Mouse (Mus musculus) spleen, adult 2 months (tissue): ENCODE results near the gene Hnrnph1. TPM values are rescaled to one million over a fixed set of nuclear protein-coding genes. Genes with fewer than 3 reads are reported as not detected.

Experiments
- DNase-seq, 2 experiments: peaks; one replicate each; pipeline versions ENCODE4 v3.0.0 to v3.0.0-alpha.2; 2012 to 2021; ENCODE audit warnings: low spot score in 2 of 2, low read depth in 1 of 2
- H3K27ac ChIP-seq: fragments of 200-500 bp; 2 replicates; pipeline ENCODE4 v1.5.1; 2012; ENCODE audit warnings: low read length, inconsistent platforms; ENCODE audit not compliant: insufficient read depth
- H3K27me3 ChIP-seq: fragments of 200-500 bp; 2 replicates; pipeline ENCODE4 v1.6.1; 2012; ENCODE audit warnings: mild to moderate bottlenecking, moderate library complexity, low read length, inconsistent platforms; ENCODE audit not compliant: control insufficient read depth, insufficient read depth
- H3K36me3 ChIP-seq: fragments of 200-500 bp; 2 replicates; pipeline ENCODE4 v1.6.1; 2012; ENCODE audit warnings: mild to moderate bottlenecking, low read length, inconsistent platforms; ENCODE audit not compliant: control insufficient read depth, insufficient read depth
- H3K4me1 ChIP-seq: fragments of 200-500 bp; 2 replicates; pipeline ENCODE4 v1.6.1; 2011; ENCODE audit warnings: inconsistent platforms; ENCODE audit not compliant: control insufficient read depth, insufficient read depth, insufficient read length
- H3K4me3 ChIP-seq: fragments of 200-500 bp; 2 replicates; pipeline ENCODE4 v1.5.1; 2011; ENCODE audit warnings: mild to moderate bottlenecking, inconsistent platforms; ENCODE audit not compliant: insufficient read depth, insufficient read length; ENCODE audit errors: extremely low read depth
- CTCF ChIP-seq: fragments of 200-500 bp; IDR thresholded peaks from 2 replicates; pipeline ENCODE4 v1.5.1; 2011; ENCODE audit warnings: mild to moderate bottlenecking, inconsistent platforms; ENCODE audit not compliant: insufficient read depth, insufficient read length, insufficient replicate concordance; ENCODE audit errors: extremely low read depth
- POLR2A ChIP-seq: fragments of 200-500 bp; IDR thresholded peaks from 2 replicates; pipeline ENCODE4 v1.6.1; 2011; ENCODE audit warnings: low read depth, low read length, inconsistent platforms
- WGBS: fragments of 180-500 bp; shearing (Covaris S2); methylation state at CpG from one replicate; pipeline ENCODE4 v1.1.7; 2018; 5-methylcytosine and 5-hydroxymethylcytosine counted together
- polyA plus RNA-seq: library from polyadenylated mRNA; depleted of rRNA; stranded (reverse); fragments of >200 nt; gene quantifications from 2 replicates; pipeline ENCODE4 v1.2.3, GENCODE M21; 2012

Gene Hnrnph1
- polyA plus RNA-seq, 1 experiment = 43.8 TPM

- no peaks in the 10 kb centered on the region for H3K27me3 ChIP-seq
- H3K4me3 ChIP-seq = no peak overlapping the region
- H3K27ac ChIP-seq = no peak overlapping the region
- no peaks in the 10 kb centered on the region for H3K36me3 ChIP-seq
- no peak for TF ChIP-seq CTCF
- TF ChIP-seq POLR2A = no peak
- DNase-seq = no peak
- WGBS = 81% methylated on average over 4 of the region's 4 CpGs
- H3K4me1 ChIP-seq = no peaks in the 10 kb centered on the region; the same call in 1 of the 2 replicates
These were observed 31.3 kb upstream of the Hnrnph1 start for GRCm38 (mm10) chr11:50345486-50345885.

- TF ChIP-seq POLR2A = no peak
- no peak for TF ChIP-seq CTCF
- DNase-seq = no peak
- 90% methylated on average over 9 of the region's 9 CpGs for WGBS
- no peaks in the 10 kb centered on the region; the same call in 1 of the 2 replicates for H3K4me1 ChIP-seq
- H3K27ac ChIP-seq = no peak overlapping the region
- H3K27me3 ChIP-seq = no peaks in the 10 kb centered on the region
- H3K4me3 ChIP-seq = no peak overlapping the region; the same call in 1 of the 2 replicates
- no peaks in the 10 kb centered on the region for H3K36me3 ChIP-seq
These were observed 30.3 kb upstream of the Hnrnph1 start for GRCm38 (mm10) chr11:50346256-50347032.

GRCm38 (mm10) chr11:50352177-50352576 is 24.6 kb upstream of the Hnrnph1 start:
- TF ChIP-seq POLR2A (no peak), CTCF (no peak)
- H3K4me3 ChIP-seq = no peak overlapping the region
- H3K36me3 ChIP-seq = no peaks in the 10 kb centered on the region
- H3K27me3 ChIP-seq = no peaks in the 10 kb centered on the region
- H3K27ac ChIP-seq = no peak overlapping the region
- no peak for DNase-seq
- 81% methylated on average over 2 of the region's 2 CpGs for WGBS
- no peaks in the 10 kb centered on the region for H3K4me1 ChIP-seq

- Histone ChIP-seq H3K27me3 (peaks cover 3% of the 10 kb centered on the region), H3K27ac (no peak within 1 kb of the TSS), H3K4me3 (no peak within 1 kb of the TSS), H3K36me3 (no peaks in the 10 kb centered on the region), H3K4me1 (peaks cover 2% of the 10 kb centered on the region; the same call in 1 of the 2 replicates)
- no peak for DNase-seq
- TF ChIP-seq POLR2A (no peak), CTCF (no peak)
These were observed 22.6 kb upstream of the Hnrnph1 start, which contains the start of gene Cby3 for GRCm38 (mm10) chr11:50354162-50354561. TSS of gene Cby3 (plus strand) at chr11:50354462.

GRCm38 (mm10) chr11:50354851-50355250 is 21.9 kb upstream of the Hnrnph1 start:
- WGBS = 92% methylated on average over 3 of the region's 3 CpGs
- Histone ChIP-seq H3K36me3 (no peaks in the 10 kb centered on the region), H3K4me1 (peaks cover 4% of the 10 kb centered on the region; the same call in 1 of the 2 replicates), H3K27ac (no peak overlapping the region), H3K27me3 (peaks cover 8% of the 10 kb centered on the region), H3K4me3 (no peak overlapping the region)
- TF ChIP-seq POLR2A (no peak), CTCF (no peak)
- no peak for DNase-seq

GRCm38 (mm10) chr11:50355395-50355794 is 21.4 kb upstream of the Hnrnph1 start:
- Histone ChIP-seq H3K4me1 (peaks cover 4% of the 10 kb centered on the region; the same call in 1 of the 2 replicates), H3K36me3 (no peaks in the 10 kb centered on the region), H3K27ac (no peak overlapping the region), H3K4me3 (no peak overlapping the region), H3K27me3 (peaks cover 8% of the 10 kb centered on the region)
- TF ChIP-seq POLR2A (no peak), CTCF (no peak)
- 71% methylated on average over 1 of the region's 1 CpGs for WGBS
- no peak for DNase-seq
